Comparison of ENCODE assay signal across 8 mouse cellular contexts in genomic region chr11:95777323-95778297, GRCm38 (mm10). TPM values are rescaled to one million over a fixed set of nuclear protein-coding genes. Genes with fewer than 3 reads are reported as not detected.
DNase-seq lines count a peak whose midpoint lies in the region; ATAC-seq and TF ChIP-seq lines count a peak whose summit lies in the region.

No protein-coding gene starts in this region.

- H3K9me3 ChIP-seq in G1E (replicated peaks), result no peaks in the 10 kb centered on the region
- H3K9me3 ChIP-seq in liver, embryonic 11.5 days (ENCODE audit: control insufficient read depth, low read length), result no peaks in the 10 kb centered on the region
- no peaks in the 10 kb centered on the region for H3K9me3 ChIP-seq in midbrain, postnatal 0 days (ENCODE audit: low read length)

- TF ChIP-seq POLR2A in small intestine, adult 2 months (IDR thresholded peaks at IDR 0.05; ENCODE audit: low read depth, low read length), result no peak

- no peak for TF ChIP-seq CTCF in G1E (IDR thresholded peaks at IDR 0.05; ENCODE audit: low read depth, low read length)
- no peak for TF ChIP-seq CTCF in small intestine, adult 2 months (IDR thresholded peaks at IDR 0.05; ENCODE audit: extremely low read depth, insufficient read length, insufficient replicate concordance, low read depth, low read length)
- no peak for TF ChIP-seq CTCF in midbrain, postnatal 0 days (IDR thresholded peaks at IDR 0.05)

- H3K36me3 ChIP-seq in G1E (replicated peaks), result peaks cover 88% of the 10 kb centered on the region
- H3K36me3 ChIP-seq in liver, embryonic 11.5 days (ENCODE audit: control insufficient read depth, insufficient read depth, low read length), result no peaks in the 10 kb centered on the region
- no peaks in the 10 kb centered on the region for H3K36me3 ChIP-seq in small intestine, adult 2 months (ENCODE audit: control insufficient read depth, insufficient read depth, low read length)
- H3K36me3 ChIP-seq in midbrain, postnatal 0 days (ENCODE audit: insufficient read depth, low read length), result peaks cover 4% of the 10 kb centered on the region; the same call in 1 of the 2 replicates

- peak overlapping the region; percentile 80 for H3K27ac ChIP-seq in liver, embryonic 11.5 days (ENCODE audit: low read depth, low read length)
- peak overlapping the region; percentile 56 for H3K27ac ChIP-seq in small intestine, adult 2 months (ENCODE audit: insufficient read depth, low read depth, low read length)
- H3K27ac ChIP-seq in midbrain, postnatal 0 days (ENCODE audit: low read depth, low read length), result no peak overlapping the region

- peaks cover 68% of the 10 kb centered on the region for H3K4me1 ChIP-seq in G1E (ENCODE audit: insufficient read depth, low read depth, low read length)
- peaks cover 20% of the 10 kb centered on the region for H3K4me1 ChIP-seq in liver, embryonic 11.5 days (replicated peaks; ENCODE audit: control insufficient read depth, insufficient read depth, low read length)
- H3K4me1 ChIP-seq in small intestine, adult 2 months (ENCODE audit: control insufficient read depth, insufficient read depth, insufficient read length, low read length), result peaks cover 11% of the 10 kb centered on the region; the same call in 1 of the 2 replicates
- no peaks in the 10 kb centered on the region for H3K4me1 ChIP-seq in midbrain, postnatal 0 days (ENCODE audit: insufficient read depth, low read length)

- H3K27me3 ChIP-seq in G1E (ENCODE audit: insufficient read depth, low read length), result no peaks in the 10 kb centered on the region
- H3K27me3 ChIP-seq in liver, embryonic 11.5 days (replicated peaks; ENCODE audit: control insufficient read depth, insufficient read depth, low read length), result no peaks in the 10 kb centered on the region
- H3K27me3 ChIP-seq in small intestine, adult 2 months (ENCODE audit: control insufficient read depth, insufficient read depth, low read length), result no peaks in the 10 kb centered on the region
- H3K27me3 ChIP-seq in midbrain, postnatal 0 days (ENCODE audit: insufficient read depth, low read length), result no peaks in the 10 kb centered on the region

- peak; percentile 72 for ATAC-seq in G1E (ENCODE audit: extremely low read depth, insufficient number of reproducible peaks, low FRiP score, poor library complexity, severe bottlenecking)
- peak; percentile 76 for ATAC-seq in liver, embryonic 11.5 days (replicated peaks; ENCODE audit: low FRiP score)
- no peak; the same call in 1 of the 2 replicates for ATAC-seq in monocyte, adult 5-6 weeks (replicated peaks; ENCODE audit: insufficient number of reproducible peaks, low FRiP score, low TSS enrichment, poor library complexity, severe bottlenecking)
- no peak for ATAC-seq in midbrain, postnatal 0 days (ENCODE audit: low FRiP score)

- peak; percentile 68 for DNase-seq in G1E (ENCODE audit: low spot score)
- DNase-seq in adrenal gland, postnatal 14 days, result peak; percentile 90
- DNase-seq in gonadal fat pad, adult 2 months (ENCODE audit: low read depth), result peak; percentile 89
- no peak for DNase-seq in liver, embryonic 11.5 days (ENCODE audit: low spot score)
- no peak for DNase-seq in cerebellum, adult 18-20 months
- no peak for DNase-seq in midbrain, postnatal 0 days (ENCODE audit: low spot score)

- H3K4me2 ChIP-seq in liver, embryonic 11.5 days, result peak overlapping the region; percentile 8
- H3K4me2 ChIP-seq in midbrain, postnatal 0 days (ENCODE audit: low read depth, low read length, poor library complexity, severe bottlenecking), result no peak overlapping the region

- 38% methylated on average over 17 of the region's 17 CpGs for WGBS in liver, embryonic 11.5 days
- WGBS in small intestine, adult 2 months, result 14% methylated on average over 17 of the region's 17 CpGs
- 82% methylated on average over 17 of the region's 17 CpGs for WGBS in midbrain, postnatal 0 days

- H3K4me3 ChIP-seq in G1E (ENCODE audit: low read depth, low read length), result peak overlapping the region; percentile 51; the same call in 1 of the 2 replicates
- H3K4me3 ChIP-seq in liver, embryonic 11.5 days (ENCODE audit: low read depth, low read length), result no peak overlapping the region
- H3K4me3 ChIP-seq in small intestine, adult 2 months (ENCODE audit: low read depth, low read length), result no peak overlapping the region
- no peak overlapping the region for H3K4me3 ChIP-seq in midbrain, postnatal 0 days (ENCODE audit: low read depth, low read length)

- peak overlapping the region; percentile 25; the same call in 1 of the 2 replicates for H3K9ac ChIP-seq in liver, embryonic 11.5 days (ENCODE audit: low read depth, low read length)
- no peak overlapping the region for H3K9ac ChIP-seq in midbrain, postnatal 0 days (replicated peaks; ENCODE audit: low read length, poor library complexity, severe bottlenecking)

RNA-seq across cellular contexts. Expression of gene Phospho1, which starts 46.7 kb away (rescaled TPM):
- total RNA-seq in G1E (2014; fragmentation: Nextera tagmentation) (34.5 and 43.0 TPM in 2 replicates), G1E (2017) (7.0 and 7.4 TPM in 2 replicates)
- 236 and 275 TPM in 2 replicates for polyA plus RNA-seq in G1E (2012)
- total RNA-seq in adrenal gland, postnatal 14 days (2021), result 269 and 312 TPM in 2 replicates
- 17.3 and 19.2 TPM in 2 replicates for polyA plus RNA-seq in gonadal fat pad, adult 2 months (2012; rRNA removed)
- 0.48 and 0.74 TPM in 2 replicates for polyA plus RNA-seq in liver, embryonic 11.5 days (2014; fragmentation: Nextera tagmentation; extraction: Ambion mirVana)
- 236 and 278 TPM in 2 replicates for polyA plus RNA-seq in small intestine, adult 2 months (2012; rRNA removed)
- total RNA-seq in monocyte, adult 5-6 weeks (2017), result 2.8 to 3.6 TPM in 2 of 3 replicates, not detected in the other
- 0.85 and 2.1 TPM in 2 replicates for total RNA-seq in midbrain, postnatal 0 days (2014; rRNA removed)
- not detected in 2 replicates for polyA plus RNA-seq in midbrain, postnatal 0 days (2015; fragmentation: Nextera tagmentation; extraction: Ambion mirVana)

RNA-seq across cellular contexts. Expression of gene B130006D01Rik, which starts 54.2 kb away (rescaled TPM):
- 28.1 and 30.8 TPM in 2 replicates for total RNA-seq in G1E (2014; fragmentation: Nextera tagmentation)
- total RNA-seq in G1E (2017), result 8.5 and 9.0 TPM in 2 replicates
- polyA plus RNA-seq in G1E (2012), result 0.02 TPM in 1 of 2 replicates, not detected in the other
- total RNA-seq in adrenal gland, postnatal 14 days (2021), result 0.82 and 1.2 TPM in 2 replicates
- polyA plus RNA-seq in gonadal fat pad, adult 2 months (2012; rRNA removed), result 0.06 and 0.07 TPM in 2 replicates
- 1.5 and 1.6 TPM in 2 replicates for polyA plus RNA-seq in liver, embryonic 11.5 days (2014; fragmentation: Nextera tagmentation; extraction: Ambion mirVana)
- polyA plus RNA-seq in small intestine, adult 2 months (2012; rRNA removed), result 0.05 TPM in 1 of 2 replicates, not detected in the other
- 2.5 to 6.1 TPM (median 5.2 TPM) in 3 replicates for total RNA-seq in monocyte, adult 5-6 weeks (2017)
- total RNA-seq in midbrain, postnatal 0 days (2014; rRNA removed), result 0.66 and 2.1 TPM in 2 replicates
- 0.32 and 0.51 TPM in 2 replicates for polyA plus RNA-seq in midbrain, postnatal 0 days (2015; fragmentation: Nextera tagmentation; extraction: Ambion mirVana)

RNA-seq across cellular contexts. Expression of gene Gngt2, which starts 59.4 kb away (rescaled TPM):
- total RNA-seq in G1E (2014; fragmentation: Nextera tagmentation) (40.9 and 50.3 TPM in 2 replicates), G1E (2017) (31.0 and 33.6 TPM in 2 replicates)
- polyA plus RNA-seq in G1E (2012), result 11.8 and 15.0 TPM in 2 replicates
- total RNA-seq in adrenal gland, postnatal 14 days (2021), result 30.3 and 31.4 TPM in 2 replicates
- polyA plus RNA-seq in gonadal fat pad, adult 2 months (2012; rRNA removed), result 5.2 and 12.0 TPM in 2 replicates
- 19.5 and 22.3 TPM in 2 replicates for polyA plus RNA-seq in liver, embryonic 11.5 days (2014; fragmentation: Nextera tagmentation; extraction: Ambion mirVana)
- polyA plus RNA-seq in small intestine, adult 2 months (2012; rRNA removed), result 2.1 and 4.7 TPM in 2 replicates
- 863 to 2,060 TPM (median 1,763 TPM) in 3 replicates for total RNA-seq in monocyte, adult 5-6 weeks (2017)
- total RNA-seq in midbrain, postnatal 0 days (2014; rRNA removed), result 2.9 and 3.3 TPM in 2 replicates
- 2.4 TPM in 2 replicates for polyA plus RNA-seq in midbrain, postnatal 0 days (2015; fragmentation: Nextera tagmentation; extraction: Ambion mirVana)

Comparison
In these comparisons a context has a peak if more than half of its experiments do, and no peak if none do; other contexts are left out.
1. ATAC-seq: peak in G1E (single experiment) and liver, embryonic 11.5 days (single experiment); none in monocyte, adult 5-6 weeks (single experiment) and midbrain, postnatal 0 days (single experiment).
2. DNase-seq: peak in G1E (single experiment), adrenal gland, postnatal 14 days (single experiment) and gonadal fat pad, adult 2 months (single experiment); none in liver, embryonic 11.5 days (single experiment), cerebellum, adult 18-20 months (0 of 2) and midbrain, postnatal 0 days (single experiment).
3. RNA of gene Phospho1, which starts 46.7 kb away (polyA plus RNA-seq): 236 to 278 TPM in small intestine, adult 2 months and 236 to 275 TPM in G1E; 17.3 to 19.2 TPM in gonadal fat pad, adult 2 months, 0.48 to 0.74 TPM in liver, embryonic 11.5 days and not detected in midbrain, postnatal 0 days; every median in the first group is over 10 times any median in the second.